Mouse (Mus musculus) thymus, adult 18-20 months (tissue): ENCODE measurements around the gene Egf.
"Not testable (repeated sequence)": the region's sequence is repeated elsewhere in the genome, so short reads cannot be mapped to it uniquely, and the experiment has no call there.

ENCODE experiments used
- DNase-seq, 2 experiments: peaks; one replicate each; pipeline ENCODE4 v3.0.0; 2022; ENCODE audit warnings: mixed read lengths in 2 of 2

The Egf gene

GRCm38 (mm10) chr3:129754650-129755604 is at the start of gene Egf:
Gene Egf, minus strand, starts transcription at chr3:129755316.
- no peak for DNase-seq

DNA sequence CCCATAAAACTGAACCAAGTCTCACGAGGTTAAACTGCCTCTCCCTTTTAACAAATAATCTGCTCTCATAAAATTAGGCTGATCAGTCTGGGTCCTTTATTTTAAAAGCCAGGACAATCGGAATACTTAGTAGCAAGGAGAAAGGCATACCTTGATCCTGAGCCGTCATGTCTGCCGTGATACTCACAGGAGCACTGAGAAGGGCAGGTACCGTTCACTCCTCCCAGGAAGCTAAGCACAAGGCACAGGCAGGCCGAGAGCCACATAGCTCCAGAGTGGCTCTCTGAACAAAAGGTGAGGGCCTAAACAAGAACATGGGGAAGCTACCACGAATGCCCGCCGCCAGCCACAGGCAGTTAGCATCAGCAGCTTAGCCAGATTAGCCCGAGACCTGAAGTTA is 48.6 kb upstream of the Egf start, which contains the start of gene Lrit3:
Gene Lrit3 (minus strand): TSS at position 266 of the 400 bp plus-strand sequence.
- no peak for DNase-seq

DNA sequence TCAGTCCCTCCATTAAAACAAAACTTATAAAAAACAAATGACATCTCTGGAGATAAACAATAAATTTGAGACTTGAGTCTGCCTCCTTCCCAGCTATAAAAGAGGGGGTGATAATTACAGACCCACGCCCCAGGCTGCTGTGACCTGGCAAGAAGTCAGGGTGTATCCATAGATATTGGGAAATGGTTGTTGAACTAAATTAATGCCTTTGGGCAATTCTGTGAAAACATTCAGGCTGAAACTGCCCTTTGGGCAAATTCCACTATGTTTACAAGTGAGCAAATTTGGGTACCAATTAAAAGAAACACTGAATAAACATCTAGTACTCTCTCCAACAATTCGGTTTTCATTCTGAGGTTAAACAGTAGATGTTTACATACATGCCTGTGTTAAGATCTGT is 43.9 kb upstream of the Egf start:
- no peak for DNase-seq

GRCm38 (mm10) chr3:129798551-129798950 is 43.4 kb upstream of the Egf start:
- no peak for DNase-seq

DNA sequence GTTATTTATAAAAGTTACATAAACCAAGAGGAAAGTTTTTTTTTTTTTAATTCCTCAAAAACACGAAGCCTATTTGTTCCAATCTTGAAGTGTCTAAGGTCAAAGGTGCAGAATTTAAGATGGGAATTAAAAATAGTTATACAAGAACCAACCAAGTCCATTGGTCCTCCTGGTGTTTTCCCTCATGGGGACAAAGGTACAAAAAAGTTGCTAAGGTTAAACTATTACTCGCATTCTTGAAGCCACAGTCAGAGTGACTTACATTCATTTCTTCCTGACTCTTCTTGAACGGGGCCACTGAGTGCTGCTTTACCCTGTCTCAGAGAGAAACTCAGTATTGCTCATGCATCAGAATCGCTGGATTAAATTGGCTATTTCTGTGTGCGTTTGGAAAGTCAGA is 42.2 kb upstream of the Egf start:
- no peak for DNase-seq

- DNase-seq: no peak
Observed at GRCm38 (mm10) chr3:129793801-129794200, 38.7 kb upstream of the Egf start.

GRCm38 (mm10) chr3:129782746-129783145 is 27.6 kb upstream of the Egf start:
- no peak for DNase-seq

- DNase-seq: no peak
Observed at GRCm38 (mm10) chr3:129781435-129781834, 26.3 kb upstream of the Egf start.

- no peak for DNase-seq
Observed at GRCm38 (mm10) chr3:129771210-129771609, 16.1 kb upstream of the Egf start.

- DNase-seq: no peak
Observed at GRCm38 (mm10) chr3:129766971-129767794, 12.1 kb upstream of the Egf start.

- no peak for DNase-seq
Observed at GRCm38 (mm10) chr3:129766106-129766505, 11.0 kb upstream of the Egf start.

DNA sequence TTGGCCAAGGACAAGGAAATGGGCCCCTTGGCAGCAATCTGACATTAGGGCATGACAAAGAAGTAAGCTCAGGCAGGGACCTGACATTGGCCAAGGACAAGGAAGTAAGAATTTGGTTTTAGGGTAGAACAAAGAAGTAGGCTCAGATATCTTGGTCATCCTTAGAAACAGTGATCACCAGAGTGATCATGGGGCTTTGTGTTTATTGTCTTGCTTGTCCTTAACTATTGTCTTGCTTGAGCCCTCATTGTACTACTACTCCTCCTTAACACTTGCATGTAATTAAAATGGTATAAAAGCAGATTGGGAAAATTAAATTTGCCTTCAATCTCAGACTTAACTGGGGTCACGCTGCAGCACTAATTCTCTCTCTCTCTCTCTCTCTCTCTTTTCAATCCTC is 2.5 kb upstream of the Egf start:
- DNase-seq: not testable (repeated sequence)

GRCm38 (mm10) chr3:129744803-129745202 is 10.3 kb downstream of the Egf start:
- peak in 1 of 2 experiments; percentile 12 for DNase-seq

- DNase-seq: no peak
Observed at GRCm38 (mm10) chr3:129742781-129743180, 12.3 kb downstream of the Egf start.

DNA sequence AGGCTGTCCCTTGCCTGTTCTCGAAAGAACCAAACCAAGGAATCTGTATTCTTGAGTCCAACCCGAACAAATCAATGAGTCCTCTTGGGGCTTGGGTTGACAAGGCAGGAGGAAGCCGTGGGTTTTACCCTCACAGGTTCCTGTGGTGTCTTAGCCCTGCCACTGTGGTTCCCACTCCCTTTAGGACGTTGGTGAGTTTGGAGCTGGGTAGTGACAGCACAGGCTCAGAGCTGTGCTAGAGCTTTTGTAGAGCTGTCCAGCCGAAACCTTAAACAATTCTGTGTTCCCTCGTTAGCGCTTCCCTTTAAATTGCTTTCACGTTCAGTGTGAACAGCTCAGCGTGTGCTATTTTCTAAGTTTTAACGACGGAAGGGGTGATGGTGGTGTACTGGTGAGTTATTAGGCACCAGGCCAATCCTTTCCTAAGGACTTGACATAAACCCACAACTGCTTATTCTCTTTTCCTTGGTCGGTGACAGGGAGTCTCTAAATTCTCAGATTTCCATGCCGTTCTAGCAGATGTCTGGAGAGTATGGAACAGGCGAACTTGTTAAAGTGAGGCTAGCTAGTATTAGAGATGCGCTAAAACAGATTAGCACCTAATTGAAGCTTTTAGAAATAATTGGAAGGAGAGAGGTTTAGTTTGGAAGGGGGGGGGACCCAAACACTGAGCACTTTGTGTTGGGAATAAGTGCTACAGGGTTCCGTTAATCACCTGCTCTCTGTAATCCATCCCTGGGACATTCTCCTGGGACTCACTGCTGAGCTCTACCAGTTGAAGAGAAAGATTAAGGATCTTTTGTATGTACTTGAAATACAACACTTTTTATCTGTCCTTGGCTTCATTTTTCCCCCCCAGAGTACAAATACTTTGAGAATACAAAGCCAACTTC is 16.6 kb downstream of the Egf start:
- DNase-seq: no peak

DNA sequence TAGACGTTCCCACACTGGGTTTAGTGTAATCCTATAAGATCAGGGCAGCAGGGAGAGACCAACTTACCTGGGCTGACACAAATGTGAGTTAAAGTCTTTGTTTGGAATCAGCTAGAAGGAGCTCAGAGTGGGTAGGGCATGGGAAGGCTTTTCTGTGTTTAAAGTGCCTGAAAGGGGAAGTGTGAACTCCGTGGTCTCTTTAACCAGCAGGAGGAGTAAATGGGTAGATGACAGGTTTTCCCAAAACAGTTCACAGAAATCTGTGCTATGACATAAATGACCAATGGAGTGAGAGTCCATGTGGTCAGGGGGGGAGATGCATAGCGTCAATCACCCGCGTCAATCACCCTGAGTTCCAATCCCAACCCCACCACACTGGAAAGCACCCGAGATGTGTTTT is 23.5 kb downstream of the Egf start:
- no peak for DNase-seq

DNA sequence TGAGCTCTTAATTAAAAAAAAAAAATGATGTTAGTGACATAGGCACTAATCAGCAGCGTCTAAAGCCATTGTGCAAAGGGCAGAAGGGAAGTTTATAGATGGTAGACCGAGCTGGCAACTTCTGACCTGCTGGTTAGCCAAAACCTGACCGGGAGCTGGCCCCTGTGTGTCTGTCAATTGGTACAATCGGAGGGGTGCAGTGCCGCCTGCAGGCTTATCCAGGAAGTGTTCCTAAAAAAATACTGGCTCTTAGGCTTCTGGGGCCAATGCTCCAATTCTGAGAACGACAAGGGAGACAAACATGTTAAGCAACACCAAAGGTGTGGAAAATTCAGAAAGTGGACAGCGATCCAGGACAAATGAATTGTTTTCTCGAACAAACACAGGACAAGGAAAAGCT is 24.7 kb downstream of the Egf start:
- DNase-seq: no peak

DNA sequence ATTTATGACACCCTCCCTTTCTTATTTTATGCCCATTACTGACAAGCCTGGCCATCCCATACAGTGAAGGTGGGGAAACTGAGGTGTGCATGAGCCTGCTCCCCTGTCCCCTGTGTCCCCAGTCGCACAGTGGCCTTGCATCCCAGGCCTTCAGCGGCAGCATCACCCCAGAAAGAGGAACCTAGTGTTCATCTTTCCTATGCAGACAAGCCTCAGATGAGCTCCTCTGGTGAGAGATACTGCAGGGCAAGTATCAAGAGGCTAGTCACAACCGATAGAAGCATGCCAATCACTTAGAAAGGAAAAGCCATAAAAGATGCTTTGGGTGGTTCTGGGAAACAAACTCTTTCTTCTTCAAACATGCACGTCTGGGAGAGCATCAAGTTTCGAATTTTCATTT is 25.2 kb downstream of the Egf start:
- no peak for DNase-seq

DNA sequence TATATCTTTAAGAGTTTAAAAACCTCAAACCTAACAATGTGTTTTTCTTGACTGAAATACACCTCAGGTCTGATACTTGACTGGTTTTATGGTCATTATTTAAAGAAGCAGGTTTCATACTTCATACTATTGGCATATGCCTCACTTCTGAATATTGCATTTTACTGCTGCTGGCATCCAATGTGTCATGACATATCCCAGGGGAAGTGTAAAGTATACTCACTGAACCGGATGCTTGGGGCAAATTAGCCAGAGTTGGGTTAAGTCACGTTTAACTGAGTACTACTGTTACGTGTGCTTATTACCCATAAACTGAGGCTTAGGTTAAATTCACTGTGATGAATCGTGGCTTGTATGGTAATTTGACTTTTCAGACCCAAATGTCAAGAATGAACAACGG is 29.5 kb downstream of the Egf start:
- no peak for DNase-seq

DNA sequence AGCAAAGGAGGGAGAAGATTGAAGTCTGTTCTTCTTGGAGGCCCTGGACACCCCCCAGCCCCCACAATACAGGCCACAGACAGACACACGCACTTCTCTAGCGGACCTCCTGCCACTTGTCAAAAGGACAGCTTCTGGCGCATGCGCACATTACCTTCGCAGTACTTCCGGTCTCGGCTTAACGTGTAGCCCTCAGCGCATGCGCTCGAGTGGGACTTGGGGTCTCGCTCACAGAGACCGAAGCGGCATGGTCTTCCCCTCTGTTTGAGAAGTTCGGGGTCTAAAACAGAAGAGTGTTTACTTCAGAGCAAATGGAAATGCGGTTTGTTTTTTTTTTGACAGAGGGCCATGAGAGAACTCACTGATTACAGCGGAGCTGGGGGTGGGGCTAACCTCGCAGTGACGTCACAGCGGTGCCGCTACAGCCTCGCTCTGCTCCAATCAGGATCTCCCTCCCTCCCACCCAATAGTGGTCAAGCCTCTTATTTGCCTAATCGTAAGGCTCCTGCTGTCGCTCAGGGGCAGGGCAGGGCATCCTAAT is 30.1 kb downstream of the Egf start:
- peak; percentile 86 to 91 for DNase-seq

GRCm38 (mm10) chr3:129724505-129724904 is 30.6 kb downstream of the Egf start:
- DNase-seq: no peak

DNA sequence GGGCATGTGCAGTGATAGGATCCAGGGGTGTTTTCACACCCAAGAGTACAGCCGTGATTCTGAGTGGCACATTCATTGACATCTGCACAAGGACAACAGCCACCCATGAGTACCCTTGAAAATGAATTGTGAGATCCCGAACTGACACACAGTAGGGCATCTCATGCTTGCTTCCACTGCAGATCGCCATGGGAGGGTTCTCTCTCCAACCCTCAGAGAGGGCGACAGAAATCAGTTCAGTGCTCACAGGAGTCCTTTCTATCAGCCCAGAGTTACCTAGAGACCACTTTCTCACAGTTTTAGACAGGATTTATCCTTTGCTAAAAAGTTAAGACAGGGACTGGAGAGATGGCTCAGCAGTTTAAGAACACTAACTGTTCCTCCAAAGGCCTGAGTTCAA is 31.8 kb downstream of the Egf start:
- no peak for DNase-seq
